Mouse (Mus musculus) E14TG2a.4 (cell line): ENCODE data around the gene Mef2a.

Source experiments
- CTCF ChIP-seq: conservative IDR thresholded peaks from 2 replicates; pipeline ENCODE4 v1.5.1; 2014; ENCODE audit warnings: low read length
- NANOG ChIP-seq: IDR thresholded peaks from 2 replicates; pipeline ENCODE4 v1.6.1; 2014; ENCODE audit warnings: borderline replicate concordance, low read length, mixed read lengths
- POU5F1 ChIP-seq: IDR thresholded peaks from 2 replicates; pipeline ENCODE4 v1.6.1; 2014; ENCODE audit warnings: low read length, borderline replicate concordance

GRCm38 (mm10) chr7:67207701-67208100 is 165.0 kb downstream of the Mef2a start:
- TF ChIP-seq CTCF (no peak), NANOG (no peak), POU5F1 (no peak)
